Mouse (Mus musculus): ENCODE measurements around the gene Leap2.

DNA sequence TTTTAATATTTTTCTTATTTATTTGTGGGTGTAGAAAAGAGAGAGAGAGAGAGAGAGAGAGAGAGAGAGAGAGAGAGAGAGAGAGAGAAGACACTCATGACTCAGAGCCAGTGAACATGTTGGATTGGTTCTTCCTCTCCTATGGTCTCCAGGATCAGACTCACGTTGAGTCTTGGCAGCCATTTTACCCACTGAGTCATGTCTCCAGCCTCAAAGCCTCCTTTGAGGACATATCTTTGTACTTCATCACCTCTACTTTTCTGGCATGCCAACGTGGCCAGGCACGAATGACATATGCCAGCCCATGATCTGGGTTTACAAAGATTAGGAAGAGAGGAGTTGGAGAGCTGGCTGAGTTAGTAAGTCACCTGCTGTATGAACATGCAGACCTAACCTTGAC is 37.2 kb upstream of the Leap2 start:
- TF ChIP-seq POLR2A (IDR thresholded peaks at IDR 0.05; ENCODE audit: extremely low read depth, insufficient read depth, low read length) = no peak
- TF ChIP-seq CTCF (IDR thresholded peaks at IDR 0.05; ENCODE audit: extremely low read depth, insufficient read depth, low read length) = no peak
